Mouse (Mus musculus): ENCODE data around the gene Zswim2.
"Not testable (repeated sequence)": the region's sequence is repeated elsewhere in the genome, so short reads cannot be mapped to it uniquely, and the experiment has no call there.

DNA sequence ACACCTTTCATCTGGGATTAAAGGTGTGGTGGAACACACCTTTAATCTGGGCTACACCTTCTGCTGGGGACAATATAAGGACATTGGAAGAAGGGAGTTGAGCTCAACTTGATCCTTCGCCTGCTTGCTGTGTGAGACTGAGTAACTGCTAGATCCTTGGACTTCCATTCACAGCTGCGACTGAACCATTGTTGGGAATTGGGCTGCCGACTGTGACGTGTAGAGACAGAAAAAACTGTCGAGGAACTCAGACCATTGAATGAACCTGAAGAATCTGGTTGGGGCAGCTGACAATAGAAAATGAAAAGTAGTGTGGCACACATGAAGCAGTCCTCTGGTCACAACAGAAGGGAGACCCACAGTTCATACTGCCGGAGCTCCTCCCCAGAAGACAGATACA, 31.8 kb upstream of the Zswim2 start, which contains the start of gene Gm13696:
- TF ChIP-seq CTCF, EP300 (IDR thresholded peaks at IDR 0.05; ENCODE audit: low read depth): not testable (repeated sequence)

Measured in liver, postnatal 0 days (tissue).